Mouse (Mus musculus): ENCODE data around the gene Fah.

DNA sequence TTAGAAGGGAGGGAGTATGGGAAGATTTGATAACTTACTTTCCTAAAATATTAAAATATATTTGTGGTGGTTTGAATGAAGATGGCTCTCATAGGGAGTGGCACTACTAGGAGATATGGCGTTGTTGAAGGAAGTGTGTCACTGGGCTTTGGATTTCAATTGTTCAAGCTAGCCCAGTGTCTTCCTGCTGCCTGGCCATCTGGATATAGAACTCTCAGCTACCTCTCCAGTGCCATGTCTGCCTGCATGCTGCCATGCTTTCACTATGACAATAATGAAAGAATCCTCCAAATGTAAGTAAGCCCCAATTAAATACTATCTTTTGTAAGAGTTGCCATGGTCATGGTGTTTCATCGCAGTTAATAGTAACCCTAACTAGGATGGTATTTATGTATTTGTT is 42.5 kb upstream of the Fah start:
- TF ChIP-seq CTCF (conservative IDR thresholded peaks at IDR 0.05; ENCODE audit: low read length): no peak
- TF ChIP-seq NANOG (IDR thresholded peaks at IDR 0.05; ENCODE audit: borderline replicate concordance, low read length): no peak
- TF ChIP-seq POU5F1 (IDR thresholded peaks at IDR 0.05; ENCODE audit: borderline replicate concordance, low read length): no peak

Data from E14TG2a.4 (cell line).